Mouse (Mus musculus): ENCODE results near the gene Lrrc26.

DNA sequence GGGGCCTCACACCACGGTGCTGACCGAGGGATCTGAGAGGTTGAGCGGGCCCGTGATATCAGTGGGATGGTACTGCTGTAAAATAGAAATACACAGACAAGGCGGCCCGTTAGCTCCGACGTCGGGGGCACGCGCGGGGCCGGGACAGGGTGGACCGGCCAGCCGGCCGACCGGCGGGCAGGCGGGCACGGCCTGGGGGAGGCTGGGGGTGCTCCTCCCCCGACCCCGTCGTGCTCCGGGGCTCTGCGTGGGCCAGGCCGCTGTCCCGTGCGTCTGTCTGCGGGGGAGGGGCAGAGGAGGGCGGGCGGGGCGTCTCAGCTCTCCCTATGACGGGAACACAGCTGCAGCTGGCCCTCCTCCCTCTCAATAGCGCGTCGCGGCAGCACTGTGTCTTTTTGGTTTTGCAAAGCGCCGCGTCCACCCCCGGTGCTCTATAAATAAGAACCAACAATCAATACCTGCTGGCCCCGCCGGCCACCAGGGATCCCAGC, 2.4 kb downstream of the Lrrc26 start:
- TF ChIP-seq CTCF (IDR thresholded peaks at IDR 0.05; ENCODE audit: low read depth) (no peak), EP300 (IDR thresholded peaks at IDR 0.05; ENCODE audit: low read depth) (no peak)
